ENCODE assay signal across 24 mouse cellular contexts in genomic region chr6:129824004-129824403, GRCm38 (mm10). TPM values are rescaled to one million over a fixed set of nuclear protein-coding genes. Genes with fewer than 3 reads are reported as not detected.
"Had no signal": no experiment of that assay in that cellular context is flagged by ENCODE, and none has a peak within 500 bp of the region (broad histone marks: within the 10 kb centered on the region; RNA-seq: fewer than 3 reads in every experiment).

No protein-coding gene starts in this region.

- DNase-seq: kidney, adult 18-20 months; kidney, postnatal 14 days; lung, embryonic 14.5 days; lung, postnatal 10 days; lung, postnatal 4 days; right cerebral cortex, adult 18-20 months; right cerebral cortex, postnatal 25 days; thymus, postnatal 36 days had no signal

- H3K36me3 ChIP-seq: intestine, embryonic 15.5 days; limb, embryonic 15.5 days; liver, embryonic 12.5 days; midbrain, embryonic 13.5 days; neural tube, embryonic 15.5 days had no signal

- H3K27me3 ChIP-seq: intestine, embryonic 15.5 days; limb, embryonic 15.5 days; liver, embryonic 12.5 days; midbrain, embryonic 13.5 days; neural tube, embryonic 15.5 days had no signal

- H3K4me2 ChIP-seq: intestine, embryonic 15.5 days; limb, embryonic 15.5 days; liver, embryonic 12.5 days; lung, embryonic 14.5 days; midbrain, embryonic 13.5 days; neural tube, embryonic 15.5 days had no signal

- H3K4me3 ChIP-seq: intestine, embryonic 15.5 days; limb, embryonic 15.5 days; liver, embryonic 12.5 days; midbrain, embryonic 13.5 days; neural tube, embryonic 15.5 days had no signal

- ATAC-seq: intestine, embryonic 15.5 days; liver, embryonic 12.5 days; midbrain, embryonic 13.5 days had no signal

RNA-seq across cellular contexts. Expression of gene Gm17631, which starts 38.4 kb away (rescaled TPM):
- total RNA-seq: layer of hippocampus, adult 8-10 months; layer of hippocampus, postnatal 25 days; left cerebral cortex, adult 8-10 months; left cerebral cortex, postnatal 25 days had no signal
- polyA plus RNA-seq: intestine, embryonic 15.5 days; kidney, embryonic 14.5 days; large intestine, adult 2 months; limb, embryonic 11.5 days; limb, embryonic 15.5 days; liver, embryonic 12.5 days; liver, embryonic 16.5 days; lung, embryonic 14.5 days; midbrain, embryonic 13.5 days; neural tube, embryonic 11.5 days; neural tube, embryonic 15.5 days; stomach, embryonic 16.5 days; thymus, postnatal 0 days had no signal

RNA-seq across cellular contexts. Expression of gene Gm156, which starts 39.9 kb away (rescaled TPM):
- total RNA-seq: layer of hippocampus, adult 8-10 months; layer of hippocampus, postnatal 25 days; left cerebral cortex, adult 8-10 months; left cerebral cortex, postnatal 25 days had no signal
- polyA plus RNA-seq: intestine, embryonic 15.5 days; kidney, embryonic 14.5 days; large intestine, adult 2 months; limb, embryonic 11.5 days; limb, embryonic 15.5 days; liver, embryonic 12.5 days; liver, embryonic 16.5 days; lung, embryonic 14.5 days; midbrain, embryonic 13.5 days; neural tube, embryonic 11.5 days; neural tube, embryonic 15.5 days; stomach, embryonic 16.5 days had no signal

RNA-seq across cellular contexts. Expression of gene Klra17, which starts 52.5 kb away (rescaled TPM):
- total RNA-seq: layer of hippocampus, adult 8-10 months; layer of hippocampus, postnatal 25 days; left cerebral cortex, adult 8-10 months; left cerebral cortex, postnatal 25 days had no signal
- polyA plus RNA-seq: intestine, embryonic 15.5 days; kidney, embryonic 14.5 days; limb, embryonic 11.5 days; limb, embryonic 15.5 days; liver, embryonic 12.5 days; lung, embryonic 14.5 days; midbrain, embryonic 13.5 days; neural tube, embryonic 11.5 days; neural tube, embryonic 15.5 days; thymus, postnatal 0 days had no signal
